Mouse (Mus musculus) intestine, embryonic 15.5 days (tissue): ENCODE measurements around the gene Prkce. TPM values are rescaled to one million over a fixed set of nuclear protein-coding genes. Genes with fewer than 3 reads are reported as not detected.

ENCODE experiments used
- ATAC-seq: fragments of 200-750 bp; cut with Nextera tagmentation; 2 replicates; pipeline ENCODE4 v1.8.0; 2017; ENCODE audit warnings: moderate TSS enrichment, moderate library complexity
- H3K27ac ChIP-seq: fragments of 300-500 bp; sonication (generic); 2 replicates; pipeline ENCODE4 v1.5.1; 2015; ENCODE audit warnings: mild to moderate bottlenecking, inconsistent platforms
- H3K27me3 ChIP-seq: fragments of 300-500 bp; sonication (generic); replicated peaks from 2 replicates; pipeline ENCODE4 v1.6.1; 2015; ENCODE audit warnings: inconsistent platforms
- H3K36me3 ChIP-seq: fragments of 300-500 bp; sonication (generic); 2 replicates; pipeline ENCODE4 v1.6.1; 2015; ENCODE audit warnings: inconsistent platforms
- H3K4me1 ChIP-seq: fragments of 300-500 bp; sonication (generic); replicated peaks from 2 replicates; pipeline ENCODE4 v1.6.1; 2015; ENCODE audit warnings: inconsistent platforms
- H3K4me2 ChIP-seq: fragments of 300-500 bp; sonication (generic); replicated peaks from 2 replicates; pipeline ENCODE4 v1.6.1; 2015; ENCODE audit warnings: mild to moderate bottlenecking, inconsistent platforms
- H3K4me3 ChIP-seq: fragments of 300-500 bp; sonication (generic); replicated peaks from 2 replicates; pipeline ENCODE4 v1.5.1; 2015; ENCODE audit warnings: inconsistent platforms
- H3K9ac ChIP-seq: fragments of 300-500 bp; sonication (generic); 2 replicates; pipeline ENCODE4 v1.6.1; 2015; ENCODE audit warnings: inconsistent platforms
- H3K9me3 ChIP-seq: fragments of 300-500 bp; sonication (generic); 2 replicates; pipeline ENCODE4 v1.6.1; 2016; ENCODE audit warnings: inconsistent platforms
- WGBS: fragments of 180-500 bp; shearing (Covaris S2); methylation state at CpG from one replicate; pipeline ENCODE4 v1.1.7; 2015; 5-methylcytosine and 5-hydroxymethylcytosine counted together
- polyA plus RNA-seq: library from polyadenylated mRNA; unstranded; fragments of >200 nt; fragmentation: Nextera tagmentation; extraction: Ambion mirVana; gene quantifications from 2 replicates; pipeline ENCODE4 v1.2.1, GENCODE M21; 2015

Gene Prkce
- polyA plus RNA-seq, 1 experiment from 2014 or later: 6.6 TPM

- 72% methylated on average over 11 of the region's 11 CpGs for WGBS
- Histone ChIP-seq H3K4me2 (no peak overlapping the region), H3K27ac (no peak overlapping the region), H3K36me3 (no peaks in the 10 kb centered on the region), H3K4me1 (peaks cover 10% of the 10 kb centered on the region), H3K9me3 (no peaks in the 10 kb centered on the region), H3K4me3 (no peak overlapping the region), H3K27me3 (no peaks in the 10 kb centered on the region), H3K9ac (no peak overlapping the region)
- no peak for ATAC-seq
These were observed 211.0 kb downstream of the Prkce start for GRCm38 (mm10) chr17:86378611-86379010.

GRCm38 (mm10) chr17:86379405-86380137, 212.0 kb downstream of the Prkce start:
- Histone ChIP-seq H3K27me3 (no peaks in the 10 kb centered on the region), H3K4me3 (no peak overlapping the region), H3K4me2 (no peak overlapping the region), H3K4me1 (peaks cover 10% of the 10 kb centered on the region), H3K27ac (no peak overlapping the region), H3K9me3 (no peaks in the 10 kb centered on the region), H3K9ac (no peak overlapping the region), H3K36me3 (no peaks in the 10 kb centered on the region)
- no peak for ATAC-seq
- 22% methylated on average over 17 of the region's 17 CpGs for WGBS

- no peak overlapping the region for H3K27ac ChIP-seq
- WGBS: 90% methylated on average over 9 of the region's 9 CpGs
- H3K9ac ChIP-seq: no peak overlapping the region
- no peaks in the 10 kb centered on the region for H3K27me3 ChIP-seq
- peaks cover 10% of the 10 kb centered on the region for H3K4me1 ChIP-seq
- ATAC-seq: no peak
- H3K4me3 ChIP-seq: no peak overlapping the region
- H3K36me3 ChIP-seq: no peaks in the 10 kb centered on the region
- H3K4me2 ChIP-seq: no peak overlapping the region
- H3K9me3 ChIP-seq: no peaks in the 10 kb centered on the region
These were observed 213.9 kb downstream of the Prkce start for GRCm38 (mm10) chr17:86381464-86381863.

- Histone ChIP-seq H3K4me3 (no peak overlapping the region), H3K4me2 (no peak overlapping the region), H3K4me1 (peaks cover 10% of the 10 kb centered on the region), H3K27me3 (no peaks in the 10 kb centered on the region), H3K27ac (no peak overlapping the region), H3K9ac (no peak overlapping the region), H3K36me3 (no peaks in the 10 kb centered on the region), H3K9me3 (no peaks in the 10 kb centered on the region)
- WGBS: 5% methylated on average over 2 of the region's 2 CpGs
- ATAC-seq: no peak
These were observed 215.3 kb downstream of the Prkce start for GRCm38 (mm10) chr17:86382885-86383284.

GRCm38 (mm10) chr17:86383699-86384572, 216.4 kb downstream of the Prkce start:
- no peaks in the 10 kb centered on the region for H3K9me3 ChIP-seq
- no peak for ATAC-seq
- H3K4me1 ChIP-seq: peaks cover 4% of the 10 kb centered on the region; the same call in 1 of the 2 replicates
- no peak overlapping the region for H3K4me3 ChIP-seq
- 67% methylated on average over 18 of the region's 18 CpGs for WGBS
- H3K27ac ChIP-seq: no peak overlapping the region
- H3K9ac ChIP-seq: no peak overlapping the region
- H3K4me2 ChIP-seq: no peak overlapping the region
- no peaks in the 10 kb centered on the region for H3K36me3 ChIP-seq
- no peaks in the 10 kb centered on the region for H3K27me3 ChIP-seq

GRCm38 (mm10) chr17:86392475-86392874, 224.9 kb downstream of the Prkce start:
- Histone ChIP-seq H3K9me3 (no peaks in the 10 kb centered on the region), H3K4me2 (no peak overlapping the region), H3K36me3 (no peaks in the 10 kb centered on the region), H3K27ac (no peak overlapping the region), H3K4me1 (no peaks in the 10 kb centered on the region), H3K4me3 (no peak overlapping the region), H3K27me3 (no peaks in the 10 kb centered on the region), H3K9ac (no peak overlapping the region)
- 82% methylated on average over 5 of the region's 5 CpGs for WGBS
- ATAC-seq: no peak

- H3K27me3 ChIP-seq: no peaks in the 10 kb centered on the region
- no peak overlapping the region for H3K9ac ChIP-seq
- no peak overlapping the region for H3K4me2 ChIP-seq
- H3K4me1 ChIP-seq: no peaks in the 10 kb centered on the region
- WGBS: 94% methylated on average over 10 of the region's 10 CpGs
- no peaks in the 10 kb centered on the region for H3K9me3 ChIP-seq
- no peak overlapping the region for H3K27ac ChIP-seq
- ATAC-seq: no peak
- H3K4me3 ChIP-seq: no peak overlapping the region
- no peaks in the 10 kb centered on the region for H3K36me3 ChIP-seq
These were observed 225.6 kb downstream of the Prkce start for GRCm38 (mm10) chr17:86393191-86393590.

GRCm38 (mm10) chr17:86397097-86397496, 229.5 kb downstream of the Prkce start:
- H3K36me3 ChIP-seq: no peaks in the 10 kb centered on the region
- no peaks in the 10 kb centered on the region for H3K27me3 ChIP-seq
- H3K4me1 ChIP-seq: no peaks in the 10 kb centered on the region
- no peak overlapping the region for H3K4me2 ChIP-seq
- no peaks in the 10 kb centered on the region for H3K9me3 ChIP-seq
- H3K9ac ChIP-seq: no peak overlapping the region
- H3K4me3 ChIP-seq: no peak overlapping the region
- no peak overlapping the region for H3K27ac ChIP-seq
- ATAC-seq: no peak

GRCm38 (mm10) chr17:86397647-86398046, 230.1 kb downstream of the Prkce start:
- Histone ChIP-seq H3K9me3 (no peaks in the 10 kb centered on the region), H3K4me1 (no peaks in the 10 kb centered on the region), H3K4me2 (no peak overlapping the region), H3K4me3 (no peak overlapping the region), H3K36me3 (no peaks in the 10 kb centered on the region), H3K9ac (no peak overlapping the region), H3K27ac (no peak overlapping the region), H3K27me3 (no peaks in the 10 kb centered on the region)
- ATAC-seq: no peak
- WGBS: 72% methylated on average over 5 of the region's 5 CpGs

- H3K27ac ChIP-seq: no peak overlapping the region
- H3K9ac ChIP-seq: no peak overlapping the region
- no peak for ATAC-seq
- H3K9me3 ChIP-seq: no peaks in the 10 kb centered on the region
- H3K4me1 ChIP-seq: no peaks in the 10 kb centered on the region
- no peaks in the 10 kb centered on the region for H3K27me3 ChIP-seq
- no peak overlapping the region for H3K4me2 ChIP-seq
- 67% methylated on average over 1 of the region's 1 CpGs for WGBS
- no peaks in the 10 kb centered on the region for H3K36me3 ChIP-seq
- H3K4me3 ChIP-seq: no peak overlapping the region
These were observed 230.6 kb downstream of the Prkce start for GRCm38 (mm10) chr17:86398226-86398625.

GRCm38 (mm10) chr17:86400032-86400431, 232.4 kb downstream of the Prkce start:
- ATAC-seq: no peak
- WGBS: 61% methylated on average over 4 of the region's 4 CpGs
- Histone ChIP-seq H3K4me2 (no peak overlapping the region), H3K4me3 (no peak overlapping the region), H3K9me3 (no peaks in the 10 kb centered on the region), H3K36me3 (no peaks in the 10 kb centered on the region), H3K27me3 (no peaks in the 10 kb centered on the region), H3K9ac (no peak overlapping the region), H3K4me1 (0 out of 2 replicates have a peak, but pooled peaks cover under 1% of the 10 kb centered on the region), H3K27ac (no peak overlapping the region)

- Histone ChIP-seq H3K9me3 (no peaks in the 10 kb centered on the region), H3K27ac (no peak overlapping the region), H3K27me3 (no peaks in the 10 kb centered on the region), H3K36me3 (no peaks in the 10 kb centered on the region), H3K4me2 (no peak overlapping the region), H3K4me3 (no peak overlapping the region), H3K9ac (no peak overlapping the region), H3K4me1 (0 out of 2 replicates have a peak, but pooled peaks cover 4% of the 10 kb centered on the region)
- no peak for ATAC-seq
- 76% methylated on average over 11 of the region's 11 CpGs for WGBS
These were observed 237.4 kb downstream of the Prkce start for GRCm38 (mm10) chr17:86404795-86405501.
